Mouse (Mus musculus): ENCODE results near the gene Srp72.

- TF ChIP-seq CTCF (IDR thresholded peaks at IDR 0.05; ENCODE audit: control insufficient read depth, insufficient read depth, insufficient read length) (no peak), MAX (IDR thresholded peaks at IDR 0.05) (no peak), MYOD1 (IDR thresholded peaks at IDR 0.05; ENCODE audit: control insufficient read depth, insufficient read length, low read depth) (no peak), MYOG (IDR thresholded peaks at IDR 0.05; ENCODE audit: control insufficient read depth, extremely low read depth, insufficient read length) (no peak), CEBPB (IDR thresholded peaks at IDR 0.05; ENCODE audit: low read depth) (no peak), FOSL1 (IDR thresholded peaks at IDR 0.05; ENCODE audit: insufficient read depth, low read length, poor library complexity, severe bottlenecking) (no peak)
Observed at GRCm38 (mm10) chr5:76955474-76955873, 19.0 kb upstream of the Srp72 start.

All from C2C12 (cell line).